Mouse (Mus musculus): ENCODE measurements around the gene Lsm10. TPM values are rescaled to one million over a fixed set of nuclear protein-coding genes. Genes with fewer than 3 reads are reported as not detected.

Gene Lsm10
- polyA plus RNA-seq, 1 experiment from 2014 or later: 57.5 TPM

- H3K9ac ChIP-seq (ENCODE audit: low read depth, low read length): peak overlapping the region; percentile 87
- H3K27ac ChIP-seq (ENCODE audit: low read length): peak overlapping the region; percentile 83
- peak; percentile 26 for ATAC-seq
- no peaks in the 10 kb centered on the region; the same call in 1 of the 2 replicates for H3K36me3 ChIP-seq (ENCODE audit: control insufficient read depth, insufficient read depth, low read length)
- H3K27me3 ChIP-seq (replicated peaks; ENCODE audit: control insufficient read depth, insufficient read depth, low read length): no peaks in the 10 kb centered on the region
- no peaks in the 10 kb centered on the region for H3K9me3 ChIP-seq (ENCODE audit: control insufficient read depth, low read length)
- peak overlapping the region; percentile 83 for H3K4me2 ChIP-seq (ENCODE audit: low read depth, low read length)
- H3K4me3 ChIP-seq (ENCODE audit: low read length): peak overlapping the region; percentile 85
- H3K4me1 ChIP-seq (ENCODE audit: control insufficient read depth, insufficient read depth, low read length): peaks cover 38% of the 10 kb centered on the region
- WGBS: 2% methylated on average over 32 of the region's 34 CpGs
Measured at GRCm38 (mm10) chr4:126104261-126105075, 8.0 kb downstream of the Lsm10 start.

- 59% methylated on average over 7 of the region's 7 CpGs for WGBS
- H3K27me3 ChIP-seq (replicated peaks; ENCODE audit: control insufficient read depth, insufficient read depth, low read length): no peaks in the 10 kb centered on the region
- ATAC-seq: no peak
- H3K4me1 ChIP-seq (ENCODE audit: control insufficient read depth, insufficient read depth, low read length): peaks cover 46% of the 10 kb centered on the region
- peak overlapping the region; percentile 83; the same call in 1 of the 2 replicates for H3K27ac ChIP-seq (ENCODE audit: low read length)
- H3K9me3 ChIP-seq (ENCODE audit: control insufficient read depth, low read length): no peaks in the 10 kb centered on the region
- no peaks in the 10 kb centered on the region; the same call in 1 of the 2 replicates for H3K36me3 ChIP-seq (ENCODE audit: control insufficient read depth, insufficient read depth, low read length)
- H3K4me2 ChIP-seq (ENCODE audit: low read depth, low read length): peak overlapping the region; percentile 83
- peak overlapping the region; percentile 87; the same call in 1 of the 2 replicates for H3K9ac ChIP-seq (ENCODE audit: low read depth, low read length)
- peak overlapping the region; percentile 85 for H3K4me3 ChIP-seq (ENCODE audit: low read length)
Measured at GRCm38 (mm10) chr4:126105131-126105783, 8.8 kb downstream of the Lsm10 start.

GRCm38 (mm10) chr4:126108061-126108740, 11.8 kb downstream of the Lsm10 start:
- peaks cover 50% of the 10 kb centered on the region for H3K4me1 ChIP-seq (ENCODE audit: control insufficient read depth, insufficient read depth, low read length)
- no peak overlapping the region for H3K4me3 ChIP-seq (ENCODE audit: low read length)
- 70% methylated on average over 8 of the region's 8 CpGs for WGBS

GRCm38 (mm10) chr4:126109613-126110373, 13.4 kb downstream of the Lsm10 start:
- Histone ChIP-seq H3K4me1 (ENCODE audit: control insufficient read depth, insufficient read depth, low read length) (peaks cover 51% of the 10 kb centered on the region), H3K4me3 (ENCODE audit: low read length) (no peak overlapping the region), H3K9me3 (ENCODE audit: control insufficient read depth, low read length) (no peaks in the 10 kb centered on the region), H3K4me2 (ENCODE audit: low read depth, low read length) (peak overlapping the region; percentile 32; the same call in 1 of the 2 replicates), H3K9ac (ENCODE audit: low read depth, low read length) (peak overlapping the region; percentile 48), H3K36me3 (ENCODE audit: control insufficient read depth, insufficient read depth, low read length) (no peaks in the 10 kb centered on the region), H3K27me3 (replicated peaks; ENCODE audit: control insufficient read depth, insufficient read depth, low read length) (no peaks in the 10 kb centered on the region), H3K27ac (ENCODE audit: low read length) (peak overlapping the region; percentile 81)
- WGBS: 71% methylated on average over 10 of the region's 10 CpGs
- 0 out of 2 replicates have a peak, but pooled peaks have one; percentile 5 for ATAC-seq

More at GRCm38 (mm10) chr4:126108061-126108740, 11.8 kb downstream of the Lsm10 start:
- 0 out of 2 replicates have a peak overlapping the region, but pooled peaks have one; percentile 11 for H3K9ac ChIP-seq (ENCODE audit: low read depth, low read length)
- H3K9me3 ChIP-seq (ENCODE audit: control insufficient read depth, low read length): no peaks in the 10 kb centered on the region
- no peaks in the 10 kb centered on the region for H3K27me3 ChIP-seq (replicated peaks; ENCODE audit: control insufficient read depth, insufficient read depth, low read length)
- no peak overlapping the region for H3K4me2 ChIP-seq (ENCODE audit: low read depth, low read length)
- H3K27ac ChIP-seq (ENCODE audit: low read length): no peak overlapping the region; the same call in 1 of the 2 replicates
- H3K36me3 ChIP-seq (ENCODE audit: control insufficient read depth, insufficient read depth, low read length): no peaks in the 10 kb centered on the region
- ATAC-seq: no peak

GRCm38 (mm10) chr4:126110374-126111152, 14.1 kb downstream of the Lsm10 start:
- Histone ChIP-seq H3K9me3 (ENCODE audit: control insufficient read depth, low read length) (no peaks in the 10 kb centered on the region), H3K27ac (ENCODE audit: low read length) (peak overlapping the region; percentile 81), H3K27me3 (replicated peaks; ENCODE audit: control insufficient read depth, insufficient read depth, low read length) (no peaks in the 10 kb centered on the region), H3K4me1 (ENCODE audit: control insufficient read depth, insufficient read depth, low read length) (peaks cover 45% of the 10 kb centered on the region), H3K36me3 (ENCODE audit: control insufficient read depth, insufficient read depth, low read length) (no peaks in the 10 kb centered on the region), H3K9ac (ENCODE audit: low read depth, low read length) (peak overlapping the region; percentile 48), H3K4me3 (ENCODE audit: low read length) (no peak overlapping the region), H3K4me2 (ENCODE audit: low read depth, low read length) (peak overlapping the region; percentile 32)
- ATAC-seq: peak; percentile 79
- 13% methylated on average over 12 of the region's 12 CpGs for WGBS

- H3K9me3 ChIP-seq (ENCODE audit: control insufficient read depth, low read length): no peaks in the 10 kb centered on the region
- H3K36me3 ChIP-seq (ENCODE audit: control insufficient read depth, insufficient read depth, low read length): no peaks in the 10 kb centered on the region
- H3K9ac ChIP-seq (ENCODE audit: low read depth, low read length): peak overlapping the region; percentile 48; the same call in 1 of the 2 replicates
- WGBS: 23% methylated on average over 7 of the region's 7 CpGs
- no peak overlapping the region for H3K4me3 ChIP-seq (ENCODE audit: low read length)
- H3K27me3 ChIP-seq (replicated peaks; ENCODE audit: control insufficient read depth, insufficient read depth, low read length): no peaks in the 10 kb centered on the region
- H3K4me2 ChIP-seq (ENCODE audit: low read depth, low read length): peak overlapping the region; percentile 32
- peak overlapping the region; percentile 81 for H3K27ac ChIP-seq (ENCODE audit: low read length)
- peak; percentile 5; the same call in 1 of the 2 replicates for ATAC-seq
- H3K4me1 ChIP-seq (ENCODE audit: control insufficient read depth, insufficient read depth, low read length): peaks cover 43% of the 10 kb centered on the region
Measured at GRCm38 (mm10) chr4:126111153-126111549, 14.7 kb downstream of the Lsm10 start.

- Histone ChIP-seq H3K9me3 (ENCODE audit: control insufficient read depth, low read length) (no peaks in the 10 kb centered on the region), H3K4me1 (ENCODE audit: control insufficient read depth, insufficient read depth, low read length) (peaks cover 34% of the 10 kb centered on the region), H3K4me3 (ENCODE audit: low read length) (no peak overlapping the region), H3K36me3 (ENCODE audit: control insufficient read depth, insufficient read depth, low read length) (no peaks in the 10 kb centered on the region), H3K9ac (ENCODE audit: low read depth, low read length) (no peak overlapping the region), H3K4me2 (ENCODE audit: low read depth, low read length) (no peak overlapping the region), H3K27me3 (replicated peaks; ENCODE audit: control insufficient read depth, insufficient read depth, low read length) (no peaks in the 10 kb centered on the region), H3K27ac (ENCODE audit: low read length) (no peak overlapping the region)
- WGBS: 70% methylated on average over 4 of the region's 4 CpGs
- ATAC-seq: no peak
Measured at GRCm38 (mm10) chr4:126113243-126113642, 16.8 kb downstream of the Lsm10 start.

- no peak overlapping the region for H3K9ac ChIP-seq (ENCODE audit: low read depth, low read length)
- H3K4me1 ChIP-seq (ENCODE audit: control insufficient read depth, insufficient read depth, low read length): peaks cover 28% of the 10 kb centered on the region
- WGBS: 16% methylated on average over 6 of the region's 6 CpGs
- H3K4me2 ChIP-seq (ENCODE audit: low read depth, low read length): no peak overlapping the region
- H3K9me3 ChIP-seq (ENCODE audit: control insufficient read depth, low read length): no peaks in the 10 kb centered on the region
- no peak overlapping the region for H3K4me3 ChIP-seq (ENCODE audit: low read length)
- no peak overlapping the region for H3K27ac ChIP-seq (ENCODE audit: low read length)
- no peak for ATAC-seq
- H3K36me3 ChIP-seq (ENCODE audit: control insufficient read depth, insufficient read depth, low read length): no peaks in the 10 kb centered on the region
- H3K27me3 ChIP-seq (replicated peaks; ENCODE audit: control insufficient read depth, insufficient read depth, low read length): no peaks in the 10 kb centered on the region
Measured at GRCm38 (mm10) chr4:126113943-126114342, 17.5 kb downstream of the Lsm10 start.
